Mouse (Mus musculus): ENCODE measurements around the gene Ostm1. TPM values are rescaled to one million over a fixed set of nuclear protein-coding genes. Genes with fewer than 3 reads are reported as not detected.

The Ostm1 gene
- polyA plus RNA-seq, 1 experiment from 2014 or later, result 27.1 TPM

DNA sequence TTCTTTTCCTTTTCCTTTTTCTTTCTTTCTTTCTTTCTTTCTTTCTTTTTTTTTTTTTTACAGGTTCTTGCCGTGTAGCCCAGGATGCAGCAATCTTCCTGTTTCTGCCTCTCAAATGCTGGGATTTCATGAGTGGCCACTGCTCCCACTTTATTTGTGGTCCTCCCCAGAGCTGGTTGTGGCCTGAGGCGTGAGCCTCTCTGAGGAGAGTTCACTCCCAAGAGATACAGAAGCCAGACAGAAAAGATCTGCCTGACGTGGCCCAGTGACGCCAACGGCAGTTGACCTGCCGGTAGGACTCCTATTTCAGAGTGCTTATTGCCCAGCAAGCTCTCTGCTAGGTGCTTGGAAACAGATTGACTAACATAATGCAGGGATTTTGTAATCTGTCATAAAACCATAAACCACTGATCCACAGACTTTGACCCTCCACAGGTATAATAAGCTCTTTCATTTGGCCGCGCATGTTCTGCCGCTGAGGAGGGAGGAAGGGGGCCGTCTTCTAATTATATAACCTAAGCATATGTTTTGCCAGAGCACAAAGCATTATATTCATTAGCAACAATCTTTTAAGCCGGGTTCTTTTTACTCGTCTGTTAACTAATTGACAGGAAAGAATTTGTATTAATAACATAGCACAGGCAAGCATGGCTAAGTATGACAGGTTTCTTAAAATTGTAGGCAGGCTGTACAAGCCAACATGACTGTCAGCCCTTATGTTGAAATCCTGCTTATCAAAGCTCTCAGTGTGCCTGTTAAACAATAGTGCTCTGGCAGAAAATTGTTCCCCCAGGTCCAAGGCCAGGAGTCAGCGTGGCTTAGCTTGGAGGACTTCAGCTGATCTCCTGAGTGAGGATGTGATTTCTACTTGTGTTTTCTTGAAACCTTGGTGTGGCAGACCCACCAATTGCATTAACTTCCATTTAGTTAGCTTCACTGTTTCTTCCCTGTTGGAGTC is 139.9 kb downstream of the Ostm1 start:
- H3K4me1 ChIP-seq (ENCODE audit: control insufficient read depth, insufficient read depth, low read length), result no peaks in the 10 kb centered on the region
- ATAC-seq (replicated peaks; ENCODE audit: insufficient number of reproducible peaks, low FRiP score, low TSS enrichment), result no peak
- H3K9ac ChIP-seq (ENCODE audit: low read depth, low read length), result no peak overlapping the region
- no peak overlapping the region for H3K4me3 ChIP-seq (ENCODE audit: low read depth, low read length)
- 74% methylated on average over 13 of the region's 13 CpGs for WGBS (ENCODE audit: insufficient replicate concordance)
- no peaks in the 10 kb centered on the region for H3K9me3 ChIP-seq (replicated peaks; ENCODE audit: control insufficient read depth, low read length)
- H3K36me3 ChIP-seq (ENCODE audit: control insufficient read depth, insufficient read depth, low read length), result no peaks in the 10 kb centered on the region
- no peaks in the 10 kb centered on the region for H3K27me3 ChIP-seq (ENCODE audit: control insufficient read depth, insufficient read depth, low read length)
- H3K27ac ChIP-seq (ENCODE audit: low read depth, low read length), result no peak overlapping the region
- no peak overlapping the region for H3K4me2 ChIP-seq

DNA sequence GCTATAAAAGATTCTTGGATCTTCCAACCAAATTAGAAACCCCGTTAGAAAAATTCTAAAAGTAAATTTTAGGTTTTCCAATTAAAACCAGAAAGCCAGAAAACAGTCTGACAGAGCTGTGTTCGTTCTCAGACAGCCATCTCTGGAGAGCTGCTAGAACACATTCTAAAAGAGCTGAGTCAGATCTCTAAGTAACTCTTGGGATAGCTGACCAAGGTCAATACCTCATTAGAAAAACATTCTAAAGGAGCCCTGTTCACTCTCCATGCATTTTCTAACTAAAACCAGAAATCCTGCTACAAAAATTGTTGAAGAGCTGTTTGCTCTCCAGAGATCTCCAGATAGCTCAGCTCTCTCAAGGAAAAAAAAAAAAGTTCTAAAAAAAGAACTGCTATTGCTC is 146.0 kb downstream of the Ostm1 start:
- WGBS (ENCODE audit: insufficient replicate concordance), result 52% methylated on average over 2 of the region's 2 CpGs
- no peak overlapping the region for H3K4me2 ChIP-seq
- H3K4me1 ChIP-seq (ENCODE audit: control insufficient read depth, insufficient read depth, low read length), result no peaks in the 10 kb centered on the region
- H3K27me3 ChIP-seq (ENCODE audit: control insufficient read depth, insufficient read depth, low read length), result no peaks in the 10 kb centered on the region
- no peaks in the 10 kb centered on the region for H3K9me3 ChIP-seq (replicated peaks; ENCODE audit: control insufficient read depth, low read length)
- H3K4me3 ChIP-seq (ENCODE audit: low read depth, low read length), result no peak overlapping the region
- H3K9ac ChIP-seq (ENCODE audit: low read depth, low read length), result no peak overlapping the region
- ATAC-seq (replicated peaks; ENCODE audit: insufficient number of reproducible peaks, low FRiP score, low TSS enrichment), result no peak
- H3K27ac ChIP-seq (ENCODE audit: low read depth, low read length), result no peak overlapping the region
- no peaks in the 10 kb centered on the region for H3K36me3 ChIP-seq (ENCODE audit: control insufficient read depth, insufficient read depth, low read length)

GRCm38 (mm10) chr10:42734546-42735060 is 151.0 kb downstream of the Ostm1 start:
- Histone ChIP-seq H3K27me3 (ENCODE audit: control insufficient read depth, insufficient read depth, low read length) (no peaks in the 10 kb centered on the region), H3K9me3 (replicated peaks; ENCODE audit: control insufficient read depth, low read length) (no peaks in the 10 kb centered on the region), H3K4me3 (ENCODE audit: low read depth, low read length) (no peak overlapping the region), H3K36me3 (ENCODE audit: control insufficient read depth, insufficient read depth, low read length) (no peaks in the 10 kb centered on the region), H3K4me1 (ENCODE audit: control insufficient read depth, insufficient read depth, low read length) (no peaks in the 10 kb centered on the region), H3K4me2 (no peak overlapping the region), H3K9ac (ENCODE audit: low read depth, low read length) (no peak overlapping the region), H3K27ac (ENCODE audit: low read depth, low read length) (no peak overlapping the region)
- WGBS (ENCODE audit: insufficient replicate concordance), result 56% methylated on average over 5 of the region's 5 CpGs
- no peak for ATAC-seq (replicated peaks; ENCODE audit: insufficient number of reproducible peaks, low FRiP score, low TSS enrichment)

DNA sequence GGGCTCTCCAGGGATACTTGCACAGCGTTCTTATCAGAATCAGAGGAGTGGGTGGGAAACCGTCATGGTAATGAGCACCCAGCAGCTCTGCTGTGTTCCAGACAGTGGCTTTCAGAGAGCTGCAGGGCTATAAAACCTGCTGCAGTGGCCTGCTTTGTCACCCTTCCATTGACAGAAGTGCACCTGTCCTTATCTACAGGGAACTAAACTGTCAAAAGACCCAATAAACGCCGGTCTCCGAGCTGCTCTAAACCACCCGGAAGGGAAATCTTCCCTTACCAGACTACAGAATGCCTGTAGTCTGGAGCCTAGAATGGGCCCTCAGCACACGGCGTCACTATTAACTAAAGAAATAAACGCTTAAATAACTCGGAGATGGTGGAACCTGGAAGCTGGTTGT is 168.2 kb downstream of the Ostm1 start:
- Histone ChIP-seq H3K9me3 (replicated peaks; ENCODE audit: control insufficient read depth, low read length) (no peaks in the 10 kb centered on the region), H3K4me2 (no peak overlapping the region), H3K27me3 (ENCODE audit: control insufficient read depth, insufficient read depth, low read length) (no peaks in the 10 kb centered on the region; the same call in 1 of the 2 replicates), H3K36me3 (ENCODE audit: control insufficient read depth, insufficient read depth, low read length) (no peaks in the 10 kb centered on the region), H3K4me1 (ENCODE audit: control insufficient read depth, insufficient read depth, low read length) (no peaks in the 10 kb centered on the region), H3K4me3 (ENCODE audit: low read depth, low read length) (no peak overlapping the region), H3K27ac (ENCODE audit: low read depth, low read length) (no peak overlapping the region), H3K9ac (ENCODE audit: low read depth, low read length) (no peak overlapping the region)
- WGBS (ENCODE audit: insufficient replicate concordance), result 66% methylated on average over 10 of the region's 10 CpGs
- ATAC-seq (replicated peaks; ENCODE audit: insufficient number of reproducible peaks, low FRiP score, low TSS enrichment), result no peak

Other genes with a start within 250 kb of the Ostm1 start
- 13.4 and 14.2 TPM in 2 replicates for gene Afg1l, start 105.3 kb upstream of the Ostm1 start, polyA plus RNA-seq (2014; fragmentation: Nextera tagmentation; extraction: Ambion mirVana)
- 377 TPM in 2 replicates for gene Snx3, start 81.8 kb upstream of the Ostm1 start, polyA plus RNA-seq (2014; fragmentation: Nextera tagmentation; extraction: Ambion mirVana)
- 0.06 TPM in 1 of 2 replicates, not detected in the other for gene Nr2e1, start 190 bp upstream of the Ostm1 start, polyA plus RNA-seq (2014; fragmentation: Nextera tagmentation; extraction: Ambion mirVana)
- gene Sec63, start 177.7 kb downstream of the Ostm1 start, polyA plus RNA-seq (2014; fragmentation: Nextera tagmentation; extraction: Ambion mirVana), result 17.3 and 19.0 TPM in 2 replicates